Mouse (Mus musculus) MEL-GATA-1-ER (cell line): ENCODE results near the gene Hipk2.

Source experiments
- DNase-seq: peaks from one replicate; pipeline ENCODE4 v3.0.0-alpha.2; 2012; ENCODE audit warnings: low read depth; ENCODE audit errors: extremely low read depth

Hipk2 gene

DNA sequence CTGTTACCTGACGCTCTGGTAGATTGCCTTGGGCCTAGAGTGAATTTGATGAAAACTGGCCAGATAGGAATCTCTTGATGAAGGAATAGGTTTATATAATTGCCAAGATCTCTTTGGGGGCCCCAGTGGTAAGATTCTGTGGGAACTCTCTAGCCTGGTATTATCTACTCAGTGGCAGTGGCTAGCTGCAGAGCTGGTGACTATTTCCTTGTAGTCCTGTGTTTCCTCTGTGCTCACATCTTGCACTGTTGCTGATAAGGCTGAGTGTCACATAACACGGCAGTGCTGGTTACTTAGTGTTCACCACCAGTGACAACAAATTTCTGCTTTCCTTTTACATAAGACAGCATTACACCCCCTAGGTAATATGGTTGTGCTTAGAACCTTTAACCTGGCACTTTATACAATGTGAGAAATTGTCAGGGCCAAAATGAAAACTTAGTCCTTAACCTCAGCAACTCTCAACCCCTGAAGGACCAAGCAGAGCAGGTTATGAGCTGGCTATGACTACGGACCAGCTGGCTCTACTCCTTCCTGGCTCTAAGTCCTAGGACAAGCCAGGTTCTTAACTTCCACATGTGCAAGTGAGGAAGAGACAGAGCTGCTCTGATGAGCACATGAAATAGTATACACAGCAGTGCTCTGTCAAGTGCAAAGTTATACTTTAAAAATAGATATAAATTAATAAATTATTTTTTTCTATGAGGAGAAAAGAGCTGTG is 80.7 kb downstream of the Hipk2 start:
- DNase-seq, result peak; percentile 79

DNA sequence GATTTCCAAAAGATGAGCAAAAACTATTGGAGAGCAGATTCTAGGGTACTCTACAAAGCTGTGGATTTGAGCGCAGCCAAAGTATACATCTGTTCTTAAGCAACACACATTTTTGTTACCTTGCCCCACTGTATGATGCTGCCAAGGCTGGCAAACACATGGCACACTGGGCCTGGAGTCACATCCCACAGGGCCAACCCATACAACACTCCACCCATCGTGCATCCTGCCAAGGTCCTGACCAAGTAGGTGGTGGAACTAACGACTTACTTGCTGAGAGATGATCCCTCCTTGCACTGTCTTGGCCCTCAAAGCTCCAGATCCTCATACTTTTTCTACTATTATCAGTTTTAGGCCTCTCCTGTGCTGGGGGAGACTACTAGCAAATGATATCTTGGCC is 83.0 kb downstream of the Hipk2 start:
- DNase-seq, result no peak

DNA sequence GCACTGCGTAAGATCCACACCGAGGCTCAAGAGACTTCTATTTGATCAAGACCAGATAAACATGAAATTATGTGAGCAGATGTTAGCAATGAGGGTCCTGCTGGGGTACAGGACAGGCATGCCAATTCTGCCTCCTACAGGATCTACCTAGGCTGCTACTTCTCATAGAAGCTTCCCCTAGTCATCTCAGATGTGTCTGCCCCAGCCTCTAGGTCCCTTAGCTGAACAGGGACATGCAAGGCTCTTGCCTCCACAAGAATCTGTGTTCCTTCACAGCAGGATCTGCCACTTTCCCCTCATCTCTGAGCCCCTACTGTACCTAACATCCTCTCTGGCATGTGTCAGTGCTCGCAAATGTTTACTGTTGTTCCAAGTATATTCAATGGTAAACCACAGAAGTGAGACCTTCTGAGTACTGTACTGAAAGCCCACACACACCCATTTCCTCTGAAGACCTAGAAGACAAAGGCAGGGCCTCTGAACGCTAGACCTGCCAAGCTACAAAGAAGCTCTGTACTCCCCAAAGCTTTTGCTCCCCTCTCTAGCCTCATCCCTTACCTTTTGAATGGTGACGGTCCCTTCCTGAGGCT is 86.6 kb downstream of the Hipk2 start:
- DNase-seq, result no peak

DNA sequence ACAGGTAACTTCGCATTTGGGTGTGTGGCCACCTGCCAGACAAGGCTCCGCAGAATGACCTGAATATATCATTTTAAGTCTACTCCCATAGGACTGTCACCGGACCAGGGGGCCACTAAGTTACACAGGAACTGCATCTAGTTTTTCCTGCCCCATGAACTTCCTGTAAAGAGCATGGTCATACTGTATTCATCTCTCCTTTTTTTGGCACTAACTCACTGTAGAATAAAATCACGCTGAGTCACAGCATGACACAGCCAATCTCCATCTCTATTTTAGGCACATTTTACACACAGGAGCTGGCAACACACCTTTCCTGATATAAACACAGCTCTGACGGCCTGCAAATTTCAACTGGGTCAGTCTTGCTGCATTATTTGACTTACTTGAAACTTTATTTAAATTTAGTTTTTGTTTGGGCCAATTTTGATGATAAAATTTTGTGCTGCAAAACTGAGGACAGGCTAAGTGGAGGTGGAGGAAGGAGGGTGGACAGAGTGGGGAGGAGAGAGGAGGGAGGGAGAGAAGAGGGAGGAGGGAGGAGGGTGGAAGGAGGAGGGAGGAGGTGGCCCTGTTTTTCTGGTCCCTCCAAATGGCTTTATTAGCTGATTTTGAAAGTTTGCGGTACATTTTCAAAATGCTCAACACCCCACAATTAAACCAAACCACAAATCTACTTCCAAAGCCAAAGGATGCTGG is 88.0 kb downstream of the Hipk2 start:
- DNase-seq, result peak; percentile 16

DNA sequence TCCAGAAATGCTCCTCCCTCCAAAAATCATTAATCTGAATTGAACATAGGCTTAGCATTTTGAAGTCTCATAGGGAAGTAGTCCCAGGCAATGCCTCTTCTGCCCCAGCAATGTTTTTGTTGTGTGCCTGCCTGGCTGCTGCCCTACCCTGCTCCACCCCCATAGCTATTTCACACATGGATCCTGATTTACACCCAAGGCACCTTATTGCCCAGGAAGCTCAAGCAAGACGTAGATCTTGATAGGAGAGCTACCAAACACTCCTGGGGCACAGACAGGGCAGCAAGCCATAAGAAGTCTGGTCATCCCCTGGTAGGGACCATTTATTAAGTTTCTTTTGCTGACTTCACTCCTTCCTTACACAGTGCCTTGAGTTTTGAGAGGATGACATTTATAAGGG is 88.8 kb downstream of the Hipk2 start:
- DNase-seq, result no peak

DNA sequence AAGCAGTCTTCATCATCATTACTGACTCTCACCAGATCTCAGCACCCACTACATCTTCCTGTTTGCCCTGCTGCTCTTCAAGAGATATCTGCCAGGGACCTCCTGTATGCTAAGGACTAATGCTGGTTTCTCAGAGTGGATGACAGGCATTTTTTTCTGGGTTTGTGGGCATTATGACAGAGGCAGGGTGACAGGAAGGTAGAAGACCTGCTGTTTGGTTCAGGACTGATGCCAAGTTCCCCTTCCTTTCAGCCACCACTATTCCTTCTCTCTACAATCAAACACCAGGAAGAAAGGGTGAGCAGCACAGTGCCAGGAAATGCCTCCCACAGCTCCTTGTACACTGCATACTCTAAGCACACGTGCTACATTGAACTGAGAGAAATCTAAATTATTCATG is 90.2 kb downstream of the Hipk2 start:
- peak; percentile 64 for DNase-seq

DNA sequence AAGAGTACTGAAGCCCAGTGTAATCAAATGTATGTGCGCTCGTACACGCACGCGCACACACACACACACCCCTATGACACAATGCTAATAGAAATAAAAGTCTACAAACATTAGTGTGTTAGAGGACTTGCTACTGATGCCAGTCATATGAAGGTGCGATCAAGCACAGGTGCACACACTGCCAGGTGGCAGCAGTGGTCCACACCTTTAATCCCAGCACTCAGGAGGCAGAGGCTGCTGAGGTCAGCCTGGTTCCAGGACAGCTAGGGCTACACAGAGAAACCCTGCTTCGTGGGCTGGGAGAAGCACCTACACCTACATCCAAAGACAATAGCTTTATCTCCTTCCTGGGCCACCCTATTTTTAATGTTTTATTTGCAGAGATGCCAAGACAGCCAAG is 96.6 kb downstream of the Hipk2 start:
- no peak for DNase-seq

DNA sequence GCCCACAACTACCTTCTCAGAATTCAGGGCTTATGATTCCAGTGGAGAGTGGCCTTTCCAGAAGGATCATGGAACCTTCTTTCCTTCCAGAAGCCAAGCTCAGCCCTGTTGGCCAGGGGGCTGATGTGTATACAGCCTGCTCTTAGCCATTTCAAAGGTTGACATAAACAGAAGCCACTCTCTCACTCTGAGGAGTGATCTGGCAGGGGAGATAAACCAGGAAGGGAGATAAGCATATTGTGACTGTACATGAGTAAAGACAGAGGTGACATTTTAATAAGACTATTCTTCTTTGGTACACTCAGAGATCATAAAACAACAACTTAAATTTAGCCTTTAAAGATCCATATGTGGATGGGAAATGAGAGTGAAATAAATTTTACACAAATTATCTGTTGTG is 97.1 kb downstream of the Hipk2 start:
- DNase-seq, result peak; percentile 36

DNA sequence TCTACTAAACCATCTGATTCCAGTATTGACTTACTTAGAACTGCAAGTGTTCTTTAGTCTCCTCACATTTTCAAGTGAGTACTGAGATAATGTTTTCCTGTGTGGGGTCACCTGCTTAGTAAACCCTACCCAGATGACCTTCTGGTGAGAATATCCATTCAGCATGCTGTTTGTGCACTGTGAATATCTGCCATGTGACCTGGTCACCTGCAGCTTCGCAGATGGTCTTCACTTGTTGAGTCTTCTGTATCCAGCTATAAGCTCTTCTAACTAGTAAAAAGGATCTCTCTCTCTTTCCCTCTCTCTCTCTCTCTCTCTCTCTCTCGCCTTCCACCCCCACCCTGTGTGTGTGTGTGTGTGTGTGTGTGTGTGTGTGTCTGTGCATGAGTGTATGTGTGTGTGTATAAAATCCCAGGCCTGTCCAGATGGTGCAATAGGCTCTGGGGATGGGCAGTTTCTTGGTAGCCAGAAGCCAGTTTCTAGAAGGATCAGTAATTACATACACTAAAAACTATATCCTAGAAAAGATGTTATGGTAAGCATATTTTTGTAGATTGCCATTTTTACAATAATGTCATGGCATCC is 99.9 kb downstream of the Hipk2 start:
- DNase-seq, result no peak

DNA sequence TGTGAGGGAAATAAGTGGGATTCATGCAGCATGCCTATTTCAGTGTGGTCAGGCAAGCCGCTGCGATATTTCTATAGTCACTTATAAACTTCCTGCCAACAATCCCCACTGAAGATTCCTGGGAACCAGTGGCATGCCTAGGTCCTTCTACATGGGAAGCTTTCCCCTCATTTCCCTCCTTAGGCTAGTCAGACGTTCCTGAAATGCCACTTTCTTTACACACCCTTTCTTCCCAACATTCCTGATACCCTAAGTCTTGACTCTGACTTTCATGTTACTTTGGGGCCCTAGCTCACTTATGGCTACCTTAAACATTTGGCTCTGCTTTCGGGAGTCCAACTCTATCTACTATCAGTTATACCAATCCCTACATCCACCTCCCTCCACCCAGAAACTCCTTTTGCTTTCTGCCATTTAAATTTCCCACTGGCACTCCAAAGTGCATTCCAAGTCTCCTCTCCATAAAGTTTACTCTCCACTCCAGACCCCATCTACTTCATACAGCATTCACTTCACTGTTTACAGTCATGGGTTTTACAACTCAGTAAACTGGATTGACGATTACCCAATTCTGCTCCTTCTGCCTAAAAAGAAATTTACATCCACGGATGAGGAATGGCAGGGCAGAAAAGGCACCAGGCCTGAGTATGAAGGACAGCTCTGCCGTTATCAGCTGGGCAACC is 103.0 kb downstream of the Hipk2 start:
- no peak for DNase-seq

DNA sequence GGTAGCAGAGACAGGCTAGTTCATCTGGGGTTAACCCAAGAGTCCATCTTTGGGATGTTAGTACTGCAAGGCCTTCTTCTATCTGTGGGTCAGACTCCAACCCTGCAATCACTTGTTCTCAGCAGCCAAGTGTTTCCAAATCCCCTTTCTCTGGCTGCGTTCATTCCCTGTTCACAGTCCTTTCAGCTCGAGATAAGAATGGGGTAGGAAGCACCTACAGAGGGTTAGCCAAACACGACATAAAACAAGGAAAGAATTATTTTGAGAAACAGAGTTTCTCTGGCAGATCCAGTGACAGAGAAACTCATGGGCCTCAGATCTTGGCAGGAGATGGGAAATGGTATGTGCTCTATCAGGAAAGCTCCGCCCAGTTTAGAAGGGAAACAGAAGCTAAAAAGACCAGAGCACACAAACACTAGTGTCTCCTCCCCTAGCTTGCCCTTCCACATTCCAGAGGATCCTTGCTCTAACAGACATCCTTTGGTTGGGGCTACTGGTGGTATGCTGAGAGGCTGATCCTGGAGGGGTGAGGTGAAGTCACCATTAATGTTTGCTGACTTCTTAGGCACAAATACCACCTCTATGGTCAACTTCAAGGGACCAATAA is 104.8 kb downstream of the Hipk2 start:
- DNase-seq, result no peak

DNA sequence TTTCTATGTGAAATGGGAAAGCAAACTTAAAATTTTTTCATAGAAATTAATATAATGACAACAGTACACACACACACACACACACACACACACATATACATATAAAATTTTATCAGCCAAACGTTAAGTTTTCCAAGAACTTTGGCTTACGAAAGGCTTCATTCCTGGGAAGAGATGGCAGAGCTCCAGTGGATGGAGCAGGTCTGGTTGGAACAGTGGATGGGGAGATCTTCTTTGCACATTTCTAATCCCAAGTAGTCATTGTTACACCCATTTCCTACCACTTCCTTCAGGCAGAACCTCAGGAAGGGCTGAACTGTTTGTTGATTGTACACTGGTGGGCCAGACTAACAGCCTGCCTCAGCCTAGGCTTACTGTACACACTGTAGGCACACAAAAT is 106.3 kb downstream of the Hipk2 start:
- no peak for DNase-seq

DNA sequence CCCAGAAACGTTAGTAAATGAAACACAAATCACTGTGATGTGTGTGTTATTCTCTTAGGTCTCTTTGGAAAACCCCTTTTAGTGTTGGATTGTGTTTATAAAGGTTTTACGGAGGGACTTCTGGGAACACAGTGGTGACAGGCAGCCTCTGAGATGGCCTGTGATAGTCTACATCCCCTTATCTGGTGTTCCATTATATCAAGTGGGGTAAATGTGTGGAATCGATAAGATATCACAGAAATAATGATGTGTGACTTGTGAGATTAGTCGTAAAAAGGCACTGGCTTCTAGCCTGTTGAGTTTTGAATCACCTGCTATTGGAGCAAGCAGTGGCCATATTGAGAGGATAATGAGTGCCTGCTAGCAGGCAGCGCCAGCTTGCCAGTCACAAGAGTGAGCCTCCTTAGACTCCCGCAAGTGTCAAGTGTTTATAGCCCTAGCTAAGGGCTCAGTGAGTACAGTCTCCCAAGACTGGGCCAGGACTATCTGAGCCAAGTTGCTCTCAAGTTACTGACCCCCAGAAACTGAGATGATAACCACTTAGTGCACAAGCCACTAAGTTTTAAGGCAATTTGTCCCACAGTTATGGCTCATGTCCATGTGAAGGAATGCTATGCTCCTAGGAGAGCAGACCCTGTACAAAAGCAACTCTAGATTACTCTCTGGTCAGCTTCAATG is 113.2 kb downstream of the Hipk2 start:
- DNase-seq, result no peak

DNA sequence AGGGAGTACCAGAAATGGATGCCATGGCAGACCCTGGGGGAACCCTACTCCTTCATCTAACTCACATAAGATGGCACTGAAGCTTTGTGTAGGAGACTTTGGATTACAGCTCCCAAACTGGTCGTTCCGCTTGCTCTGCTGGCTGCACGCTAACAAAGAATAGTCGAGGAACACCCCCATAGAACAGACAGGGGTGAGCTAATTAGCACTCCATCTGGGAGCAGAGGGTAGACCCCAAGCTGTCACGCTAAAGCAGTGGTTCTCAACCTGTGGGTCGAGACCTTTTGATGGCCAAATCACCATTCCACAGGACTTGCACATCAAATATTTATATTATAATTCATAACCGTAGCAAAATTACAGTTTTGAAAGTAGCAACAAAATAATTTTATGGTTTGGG is 114.0 kb downstream of the Hipk2 start:
- no peak for DNase-seq

DNA sequence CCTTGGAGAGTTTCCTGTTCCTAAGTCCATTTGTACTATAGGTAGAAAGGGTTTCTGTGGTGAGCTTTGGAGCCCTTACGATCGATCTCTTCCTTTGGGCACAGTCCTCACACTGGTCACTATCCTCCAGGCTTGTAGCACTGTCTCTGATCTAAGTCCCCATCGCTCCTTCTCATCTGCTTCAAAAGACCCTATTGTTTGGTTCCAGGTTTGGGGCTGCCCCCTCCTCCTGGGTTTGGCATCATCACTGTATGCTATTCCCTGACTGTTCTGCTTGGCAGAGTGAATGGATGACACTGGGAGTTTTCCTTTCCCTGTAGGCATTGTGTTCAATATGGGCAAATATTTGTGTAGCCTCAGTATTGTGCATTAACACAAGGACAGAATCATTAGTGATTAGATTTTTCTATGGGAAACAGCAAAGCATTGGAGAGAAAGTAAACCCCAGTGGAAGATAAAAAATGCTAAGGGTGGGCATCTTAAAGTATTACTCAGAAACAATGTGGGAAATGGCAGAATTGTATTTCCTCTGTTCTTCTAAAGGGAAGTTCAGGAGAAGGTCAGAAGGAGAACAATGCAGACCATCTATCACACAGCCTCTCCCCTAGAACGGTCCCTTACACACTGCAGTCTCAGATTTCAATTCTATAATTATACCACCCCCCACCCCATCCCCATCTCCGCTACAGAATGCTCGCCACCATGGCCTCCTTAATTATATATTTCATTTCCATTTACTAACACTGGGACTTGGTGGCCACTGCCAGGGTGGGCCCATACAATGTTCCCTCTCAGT is 114.9 kb downstream of the Hipk2 start:
- no peak for DNase-seq

DNA sequence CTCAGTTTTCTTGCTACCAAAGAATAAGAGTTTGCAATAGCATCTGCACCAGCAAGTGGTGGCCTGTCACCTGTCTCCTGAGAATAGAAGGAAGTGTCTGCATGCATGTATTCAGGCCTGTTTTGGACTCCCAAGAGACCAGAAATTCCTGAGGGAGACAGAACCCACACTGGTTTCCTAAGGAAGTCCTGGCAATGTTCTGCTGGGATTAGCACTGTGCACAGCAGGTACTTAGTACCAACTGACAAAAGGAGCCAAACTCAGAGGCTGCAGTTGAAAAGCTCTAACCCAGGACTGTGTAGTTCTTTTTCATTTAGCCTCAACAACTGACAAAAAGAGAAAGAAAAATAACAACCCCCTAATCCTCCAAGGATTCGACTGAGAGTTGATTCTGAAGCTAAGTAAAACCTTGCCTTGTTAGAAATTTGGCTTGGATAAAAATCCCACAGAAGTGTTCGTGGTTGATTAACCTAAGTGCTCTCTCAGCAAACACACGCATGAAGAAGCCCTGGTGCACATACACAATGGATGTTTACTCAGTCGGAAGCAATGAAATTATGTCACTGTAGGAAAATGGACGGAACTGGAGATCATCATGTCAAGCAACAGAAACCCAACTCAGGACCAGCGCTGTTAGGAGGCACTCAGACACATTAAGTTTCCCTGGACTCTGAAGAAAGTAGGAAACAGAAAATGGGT is 115.9 kb downstream of the Hipk2 start:
- no peak for DNase-seq

DNA sequence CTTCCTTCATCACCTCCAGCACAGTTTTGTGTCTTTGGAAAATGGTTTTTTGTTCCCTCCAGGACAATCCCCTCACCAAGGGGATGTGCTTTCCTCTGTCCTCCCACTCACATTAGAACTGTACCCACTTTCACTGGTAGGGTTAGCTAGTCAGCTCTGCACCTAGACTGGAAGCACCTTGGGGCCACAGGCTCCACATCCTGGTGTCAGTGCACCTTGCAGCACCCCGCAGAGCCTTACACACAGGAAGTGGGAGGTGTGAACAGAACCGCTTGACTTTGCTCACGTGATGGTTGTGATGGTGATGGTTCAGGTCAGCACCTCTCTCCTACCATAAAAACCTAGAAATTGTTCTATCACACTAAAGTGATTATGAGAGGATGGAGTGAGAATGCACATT is 116.8 kb downstream of the Hipk2 start:
- no peak for DNase-seq

DNA sequence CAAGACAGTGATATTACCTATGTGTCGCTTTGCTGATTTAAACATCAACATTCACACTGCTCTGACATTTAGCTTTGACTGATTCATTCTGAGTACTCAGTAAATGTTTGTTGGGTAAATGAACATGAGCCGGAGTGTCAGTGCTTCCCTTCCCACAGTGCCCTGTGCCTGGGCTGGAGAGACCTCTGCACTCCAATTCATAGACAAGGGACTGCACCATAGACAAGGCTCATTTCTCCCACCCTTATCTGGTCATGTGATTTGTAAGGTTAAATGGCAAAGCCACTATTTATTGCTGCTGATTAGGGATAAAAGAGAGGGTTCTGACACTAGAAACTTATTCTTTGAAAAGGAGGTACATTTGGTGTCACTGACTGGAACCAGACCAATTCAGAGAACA is 118.4 kb downstream of the Hipk2 start:
- DNase-seq, result no peak

DNA sequence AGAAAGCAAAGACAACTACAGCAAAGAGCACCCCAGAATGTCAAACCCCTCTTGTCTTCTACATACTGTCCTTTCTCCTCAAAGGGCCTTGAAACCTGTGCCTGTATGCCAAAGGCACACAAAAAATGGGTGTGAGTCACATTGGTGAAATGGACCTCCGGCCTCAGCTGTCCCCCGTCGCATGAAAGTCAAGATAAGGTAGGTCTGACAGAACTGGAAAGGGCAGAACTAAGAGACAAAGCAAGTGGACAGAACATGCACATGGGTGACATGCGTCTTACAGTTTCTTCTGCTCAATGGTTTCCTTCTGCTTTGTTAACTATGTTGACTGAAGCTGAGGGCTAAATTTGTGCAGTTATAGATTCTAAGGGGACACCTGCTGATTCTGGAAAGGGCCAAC is 119.0 kb downstream of the Hipk2 start:
- no peak for DNase-seq

DNA sequence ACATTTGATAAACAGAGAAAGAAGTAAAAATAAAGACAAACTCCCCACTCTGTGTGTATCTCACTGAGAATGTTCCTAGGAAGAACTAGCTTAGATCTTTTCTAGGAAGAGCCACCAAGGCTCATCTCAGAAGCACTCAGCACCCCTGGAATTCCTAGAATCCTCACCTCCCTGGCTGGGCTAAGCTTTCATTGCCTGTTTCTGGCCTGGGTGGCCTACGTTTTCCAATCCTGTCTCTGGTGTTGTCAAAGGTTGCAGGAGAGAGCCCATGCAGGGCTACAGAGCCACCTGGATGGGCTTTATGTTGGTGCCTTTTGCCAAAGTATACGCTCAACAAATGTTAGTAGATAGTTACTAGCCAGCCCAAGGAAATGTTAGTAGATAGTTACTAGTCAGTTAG is 120.0 kb downstream of the Hipk2 start:
- DNase-seq, result no peak
